Mouse (Mus musculus): ENCODE measurements at regions not wholly inside any gene's neighbourhood (a gene's known extent, or its start where the extent isn't known, plus 50 kb on each side); places are given as distances from the start of the nearest gene placed in this dataset.

GRCm38 (mm10) chr13:25777706-25778105, 507.4 kb upstream of the Nrsn1 start:
- no peak for ATAC-seq (replicated peaks; ENCODE audit: low read depth, poor library complexity, severe bottlenecking)

GRCm38 (mm10) chr13:25774586-25775182, 504.4 kb upstream of the Nrsn1 start:
- ATAC-seq (replicated peaks; ENCODE audit: low read depth, poor library complexity, severe bottlenecking): no peak

DNA sequence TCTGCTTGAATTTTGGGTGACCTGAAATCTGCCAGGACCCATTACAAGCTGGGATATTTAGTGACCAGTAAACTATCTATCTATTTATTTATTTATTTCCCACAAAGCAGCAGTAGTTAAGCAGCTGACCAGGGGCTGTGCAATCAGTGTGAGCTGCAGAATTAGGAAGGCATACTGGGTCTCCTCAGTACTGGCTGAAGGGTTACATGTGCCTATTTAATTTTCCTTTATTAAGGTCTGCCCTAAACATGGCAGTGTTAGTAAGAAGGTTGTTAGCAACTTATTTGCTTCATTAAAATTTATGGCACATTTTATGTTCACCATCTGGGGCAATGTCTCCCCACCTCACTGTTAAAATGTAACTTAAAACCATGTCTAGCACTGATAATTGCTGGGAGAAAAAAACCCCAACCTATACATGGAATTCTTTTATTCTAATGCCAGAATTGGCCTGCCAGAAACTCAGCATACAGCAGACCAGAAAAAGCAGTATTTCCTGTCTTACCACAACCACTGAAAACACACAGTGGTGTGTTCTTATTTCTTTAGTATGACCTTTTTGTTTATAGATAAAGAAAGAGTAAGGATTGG, 484.3 kb upstream of the Nrsn1 start:
- no peak for ATAC-seq (replicated peaks; ENCODE audit: low read depth, poor library complexity, severe bottlenecking)

DNA sequence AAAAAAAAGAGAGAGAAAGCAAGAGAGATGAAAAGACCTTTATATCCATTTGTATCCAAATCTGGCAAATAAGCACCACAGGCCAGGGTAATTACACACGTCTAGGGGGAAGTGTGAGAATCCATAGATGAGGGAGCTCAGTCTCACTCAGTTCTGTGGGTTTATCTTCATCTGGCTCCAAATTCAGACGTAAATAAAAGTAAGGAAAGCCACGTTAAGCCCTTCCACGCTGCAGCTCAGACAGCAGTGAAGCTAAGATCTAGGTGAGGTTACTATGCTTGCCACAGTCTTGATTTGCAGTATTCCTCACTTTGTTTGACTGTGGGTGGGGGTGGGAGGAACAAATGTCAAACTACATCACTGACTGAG, 481.1 kb upstream of the Nrsn1 start:
- ATAC-seq (replicated peaks; ENCODE audit: low read depth, poor library complexity, severe bottlenecking): no peak

- ATAC-seq (replicated peaks; ENCODE audit: low read depth, poor library complexity, severe bottlenecking): no peak
Observed at GRCm38 (mm10) chr13:25750460-25751408, 480.4 kb upstream of the Nrsn1 start.

- ATAC-seq (replicated peaks; ENCODE audit: low read depth, poor library complexity, severe bottlenecking): no peak
Observed at GRCm38 (mm10) chr13:25738601-25739000, 468.3 kb upstream of the Nrsn1 start.

DNA sequence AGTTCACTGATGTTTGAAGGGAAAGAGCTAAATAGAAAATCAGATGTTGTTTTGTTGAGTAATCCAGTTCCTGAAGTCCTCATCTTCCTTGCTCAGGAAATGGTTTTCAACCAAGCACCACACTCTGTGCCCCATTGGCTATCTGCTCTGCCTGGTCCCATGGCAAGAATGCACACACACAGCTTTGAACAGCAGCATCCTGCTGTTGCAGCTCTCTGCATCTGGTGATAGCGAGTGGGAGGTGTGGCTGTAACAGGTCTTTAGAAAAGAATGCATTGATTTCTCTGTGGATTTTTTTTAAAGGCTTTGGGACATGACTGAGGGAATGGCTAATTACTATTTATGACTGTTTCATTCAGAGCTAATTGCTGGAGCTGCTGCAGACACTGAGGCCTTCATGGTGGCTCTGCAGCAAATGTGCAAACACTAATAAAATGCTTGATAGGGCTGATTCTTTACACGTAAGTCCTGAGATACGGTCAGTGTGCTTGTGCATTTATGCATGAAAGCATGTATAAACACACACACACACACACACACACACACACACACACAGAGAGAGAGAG, 459.1 kb upstream of the Nrsn1 start:
- no peak for ATAC-seq (replicated peaks; ENCODE audit: low read depth, poor library complexity, severe bottlenecking)

DNA sequence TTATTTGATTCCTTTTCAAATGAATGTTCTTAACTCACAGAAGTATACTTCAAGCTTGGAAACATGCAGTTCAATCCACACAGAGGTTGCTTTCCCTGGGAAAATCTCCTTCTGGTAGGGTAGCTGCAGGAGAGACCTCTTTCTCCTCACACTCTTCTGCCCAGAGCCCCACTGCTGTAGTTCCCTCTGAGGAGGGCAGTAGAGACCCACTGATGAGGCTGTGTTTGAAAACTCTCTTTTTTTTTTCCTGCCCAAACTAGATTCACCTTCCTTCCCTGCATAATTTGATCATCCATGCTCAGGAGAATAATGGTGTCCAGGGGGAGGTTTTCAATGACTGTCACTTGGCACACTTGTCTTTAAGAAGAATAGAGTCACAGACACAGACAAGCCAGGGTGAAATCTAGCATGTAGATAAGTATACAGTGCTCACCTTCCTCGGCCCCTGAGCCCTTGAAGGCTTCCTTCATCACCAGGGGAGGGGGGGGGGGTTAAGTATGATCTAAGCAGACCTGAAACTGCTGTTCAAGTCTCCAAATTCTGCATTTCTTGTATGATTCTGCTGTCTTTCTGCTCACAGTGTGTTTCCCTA, 457.3 kb upstream of the Nrsn1 start:
- ATAC-seq (replicated peaks; ENCODE audit: low read depth, poor library complexity, severe bottlenecking): no peak

- no peak for ATAC-seq (replicated peaks; ENCODE audit: low read depth, poor library complexity, severe bottlenecking)
Observed at GRCm38 (mm10) chr13:25722595-25723525, 452.6 kb upstream of the Nrsn1 start.

- no peak for ATAC-seq (replicated peaks; ENCODE audit: low read depth, poor library complexity, severe bottlenecking)
Observed at GRCm38 (mm10) chr13:25700965-25701364, 430.7 kb upstream of the Nrsn1 start.

GRCm38 (mm10) chr13:25695956-25696355, 425.7 kb upstream of the Nrsn1 start:
- no peak for ATAC-seq (replicated peaks; ENCODE audit: low read depth, poor library complexity, severe bottlenecking)

GRCm38 (mm10) chr13:25695017-25695604, 424.8 kb upstream of the Nrsn1 start:
- no peak for ATAC-seq (replicated peaks; ENCODE audit: low read depth, poor library complexity, severe bottlenecking)

DNA sequence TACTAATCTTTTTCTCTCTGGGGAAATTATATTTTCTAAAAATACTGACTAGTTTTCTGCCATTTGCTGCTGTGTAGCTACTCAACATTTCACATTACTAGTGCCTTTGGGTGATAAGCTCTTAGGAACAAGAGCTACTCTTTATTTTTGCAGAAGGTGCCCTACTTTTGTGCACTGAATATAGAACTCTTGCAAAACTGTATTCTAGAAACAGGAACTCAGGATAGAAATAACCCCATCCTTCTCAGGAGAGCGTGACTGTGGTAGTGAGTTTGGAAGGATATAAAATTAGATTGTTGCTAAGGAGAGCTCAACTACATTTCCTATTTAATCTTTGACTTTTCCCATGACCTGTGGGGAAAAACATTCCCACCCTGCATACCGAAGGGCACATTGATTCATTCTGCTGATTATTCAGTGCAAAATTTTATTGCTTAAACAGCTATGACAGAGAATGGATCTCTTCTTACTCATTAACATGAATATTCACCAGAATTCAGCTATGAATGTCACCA, 408.0 kb upstream of the Nrsn1 start:
- ATAC-seq (replicated peaks; ENCODE audit: low read depth, poor library complexity, severe bottlenecking): no peak

DNA sequence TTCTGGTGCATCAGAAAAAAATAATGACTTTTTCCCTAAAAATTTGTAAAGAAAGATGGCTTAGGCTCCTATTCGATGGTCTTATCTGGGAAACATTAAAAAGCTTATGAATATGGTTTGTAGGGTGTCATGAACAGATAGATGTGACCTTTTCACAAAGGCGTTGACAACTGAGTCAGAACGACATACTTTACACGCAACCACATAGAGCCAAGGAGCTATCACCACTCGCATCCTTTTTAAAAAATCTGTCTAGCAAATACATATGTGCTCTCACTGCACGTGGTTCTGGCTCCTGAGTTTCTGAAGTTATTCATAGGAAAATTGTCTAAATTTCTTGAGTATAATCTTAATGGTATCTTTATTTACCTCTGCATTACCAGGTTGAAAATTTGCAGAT, 404.9 kb upstream of the Nrsn1 start:
- no peak for ATAC-seq (replicated peaks; ENCODE audit: low read depth, poor library complexity, severe bottlenecking)

DNA sequence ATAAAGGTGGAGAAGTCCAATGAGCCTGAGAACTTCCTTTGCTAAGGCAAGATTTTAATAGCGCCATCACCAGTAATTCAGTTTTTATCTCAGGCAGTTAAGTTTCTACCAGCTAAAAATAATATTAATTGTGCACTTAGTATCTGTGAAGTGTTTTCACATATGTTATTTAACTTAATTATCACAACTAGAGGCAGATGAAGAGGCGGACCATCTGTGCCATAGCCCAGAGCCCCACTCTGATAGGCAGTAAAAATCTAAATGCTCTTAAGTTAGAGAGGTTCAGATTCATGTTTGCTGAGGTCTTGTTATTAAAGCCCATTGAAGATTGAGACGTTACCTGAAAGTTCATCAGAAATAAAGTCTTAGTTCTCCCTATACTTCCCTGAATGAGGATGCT, 395.7 kb upstream of the Nrsn1 start:
- no peak for ATAC-seq (replicated peaks; ENCODE audit: low read depth, poor library complexity, severe bottlenecking)

DNA sequence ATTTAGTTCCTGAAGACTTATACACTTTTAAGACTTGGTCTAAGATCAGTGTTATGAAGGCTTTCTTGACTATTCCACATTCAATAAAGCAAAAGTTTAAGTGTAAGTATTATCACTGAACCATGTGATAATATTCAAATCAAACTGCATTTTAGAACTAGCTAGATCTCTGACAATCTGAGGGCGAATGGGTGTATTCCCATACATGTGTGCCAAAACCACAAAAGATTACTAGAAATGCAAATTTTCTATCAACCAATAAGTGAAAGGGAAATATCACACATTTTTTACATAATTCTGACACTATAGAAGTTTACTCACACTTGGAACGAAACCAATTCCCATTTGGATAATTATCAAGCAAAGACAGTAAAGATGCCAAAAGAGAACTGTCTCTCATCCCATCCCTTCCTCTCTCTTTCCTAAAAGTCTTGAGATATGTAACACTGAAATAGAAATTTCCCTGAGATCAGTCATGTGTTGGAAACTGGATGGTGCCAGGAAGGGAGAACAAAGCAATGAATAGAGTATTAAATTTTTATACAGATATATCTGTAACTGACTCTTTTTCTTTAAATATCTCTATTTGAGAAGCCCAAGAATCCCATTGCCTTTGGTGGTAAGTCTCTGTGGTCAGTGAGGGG, 394.8 kb upstream of the Nrsn1 start:
- no peak for ATAC-seq (replicated peaks; ENCODE audit: low read depth, poor library complexity, severe bottlenecking)

DNA sequence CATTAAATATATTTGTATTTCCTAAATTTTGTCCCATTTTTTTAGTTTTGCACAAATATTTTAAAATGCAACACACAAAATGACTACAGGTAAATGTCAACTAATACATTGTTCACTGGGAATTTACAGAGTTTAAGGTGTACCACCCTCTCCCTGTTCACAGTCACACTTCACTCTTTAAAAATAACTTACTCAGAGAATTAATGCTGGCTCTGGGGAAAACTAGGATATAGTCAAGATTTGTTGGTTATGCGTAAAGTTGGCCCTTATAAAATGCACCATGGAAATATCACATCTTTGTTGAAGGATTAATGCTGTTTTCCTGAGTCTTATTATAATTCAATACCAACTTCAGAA, 378.1 kb upstream of the Nrsn1 start:
- ATAC-seq (replicated peaks; ENCODE audit: low read depth, poor library complexity, severe bottlenecking): no peak

- ATAC-seq (replicated peaks; ENCODE audit: low read depth, poor library complexity, severe bottlenecking): no peak
Observed at GRCm38 (mm10) chr13:25647711-25648429, 377.6 kb upstream of the Nrsn1 start.
